Mouse (Mus musculus) ovary, postnatal 36 days (tissue): ENCODE data around the gene Stard3nl.
A peak's percentile ranks its signal among the peaks of the same experiment; 100 is the strongest.
"Not testable (repeated sequence)": the region's sequence is repeated elsewhere in the genome, so short reads cannot be mapped to it uniquely, and the experiment has no call there.

ENCODE experiments used
- DNase-seq: peaks from one replicate; pipeline ENCODE4 v3.0.0; 2022; ENCODE audit warnings: low spot score, mixed read lengths

Stard3nl gene

DNA sequence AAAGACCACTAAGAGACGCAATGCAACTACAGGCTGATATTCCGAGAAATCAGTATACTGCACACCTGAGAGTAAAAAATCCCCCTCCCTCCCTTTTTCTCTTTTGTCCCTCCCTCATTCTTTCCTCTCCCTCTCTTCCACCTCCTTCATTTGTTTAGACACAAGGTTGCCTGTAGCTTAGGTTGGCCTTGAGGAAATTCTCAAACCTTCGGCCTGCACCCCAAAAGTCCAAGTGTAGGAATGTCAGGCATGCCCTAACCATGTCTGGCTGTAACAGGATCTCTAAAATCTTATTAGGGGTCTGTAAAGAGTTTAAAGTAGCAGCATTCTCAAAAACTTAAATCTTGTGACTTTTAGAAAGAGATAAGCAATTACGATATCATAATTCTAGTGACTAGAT lies 10.4 kb downstream of the Stard3nl start:
- DNase-seq = no peak

DNA sequence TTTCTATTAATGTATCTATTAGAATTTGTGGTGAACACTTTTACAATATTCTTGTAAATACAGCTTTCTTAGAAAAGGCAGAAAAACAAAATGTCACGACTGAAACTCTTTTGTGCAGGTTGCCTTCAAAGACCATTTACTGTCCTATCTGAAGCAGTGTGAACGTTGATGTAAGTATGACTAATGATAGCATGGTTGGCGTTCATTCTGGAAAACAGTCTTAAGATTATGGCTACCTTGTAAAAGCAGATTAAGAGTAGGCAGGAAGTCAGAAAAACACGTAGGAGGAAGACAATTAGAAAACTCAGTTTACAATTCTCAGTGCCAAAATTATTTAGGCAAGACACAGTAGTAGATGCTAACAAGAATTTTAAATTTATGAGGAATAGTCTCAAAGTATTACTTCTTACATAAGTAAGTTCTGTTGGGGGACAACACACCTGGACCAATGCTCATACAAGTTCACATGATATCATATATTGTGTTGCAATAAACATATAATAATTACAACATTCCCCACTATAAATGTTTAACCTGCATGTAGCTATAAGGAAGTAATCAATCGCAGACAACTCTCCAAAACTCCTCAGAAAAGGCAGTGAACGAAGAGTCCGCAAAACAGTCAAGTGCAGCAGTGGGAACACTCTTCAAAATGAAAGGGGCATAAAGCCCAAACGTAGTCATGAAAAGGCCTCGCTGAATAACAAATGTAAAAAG lies 14.3 kb downstream of the Stard3nl start:
- no peak for DNase-seq

DNA sequence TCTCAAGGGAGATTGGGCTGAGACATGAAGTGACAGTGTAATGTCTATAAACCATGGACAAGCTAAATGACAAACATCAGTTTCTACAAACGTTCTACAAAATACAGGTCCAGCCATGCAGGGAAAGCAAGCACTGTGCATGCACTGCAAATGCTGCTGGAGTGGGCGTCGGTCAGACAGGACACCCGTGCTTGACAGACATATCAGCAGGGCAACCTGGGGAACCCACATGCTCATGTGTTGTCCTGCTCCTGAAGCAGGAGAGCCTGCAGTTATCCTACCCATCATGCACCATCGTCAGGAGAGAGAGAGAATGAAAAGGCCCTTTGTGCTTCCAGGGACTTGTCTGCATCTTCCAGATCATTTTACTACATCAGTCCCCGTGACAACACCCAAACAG lies 16.3 kb downstream of the Stard3nl start:
- no peak for DNase-seq

DNA sequence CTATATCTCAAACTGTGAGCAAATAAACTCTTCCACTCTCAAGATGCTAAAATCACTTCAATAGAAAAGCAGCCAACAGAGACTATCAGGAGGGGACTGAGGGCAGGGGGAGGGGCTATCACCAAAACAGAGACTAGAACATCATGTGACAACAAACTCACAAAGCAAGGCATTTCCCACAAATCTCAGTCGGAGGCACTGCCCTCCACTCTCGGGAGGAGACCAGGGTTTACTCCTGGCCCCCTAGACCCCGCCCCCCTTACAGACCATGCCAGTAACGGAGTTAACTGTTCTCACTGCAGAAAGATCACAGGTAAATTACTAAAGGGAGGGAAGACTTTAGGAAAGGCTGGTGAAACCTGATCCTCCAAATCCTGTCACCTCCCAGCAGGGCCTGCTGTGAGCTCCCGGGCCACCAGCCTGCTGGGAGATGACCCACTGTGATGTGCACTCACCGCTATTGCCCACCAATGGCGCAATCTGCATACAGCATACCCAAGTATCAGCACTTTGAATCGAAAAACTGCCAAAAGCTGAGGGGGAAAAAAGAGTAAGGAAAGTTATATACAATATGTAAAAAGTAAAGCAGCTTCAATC lies 23.4 kb downstream of the Stard3nl start:
- DNase-seq = no peak

DNA sequence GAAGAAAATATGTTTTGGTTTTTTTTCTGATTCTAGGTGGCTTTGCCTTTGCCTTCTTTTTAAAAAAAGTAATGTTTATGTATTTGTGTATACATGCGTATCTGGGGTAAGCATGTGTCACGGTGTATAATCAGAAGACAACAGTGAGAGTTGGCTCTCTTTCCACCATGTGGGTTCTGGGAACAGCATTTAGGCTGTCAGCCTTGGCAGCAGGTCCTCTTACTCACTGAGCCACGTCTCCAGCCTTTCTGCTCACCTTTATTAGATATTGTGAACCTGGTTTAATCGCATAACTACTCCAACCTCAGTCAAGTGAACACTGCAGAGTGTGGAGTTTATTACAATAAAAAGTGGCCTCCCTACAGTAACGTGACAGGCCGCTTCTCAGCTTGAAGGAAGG lies 26.8 kb downstream of the Stard3nl start:
- no peak for DNase-seq

DNA sequence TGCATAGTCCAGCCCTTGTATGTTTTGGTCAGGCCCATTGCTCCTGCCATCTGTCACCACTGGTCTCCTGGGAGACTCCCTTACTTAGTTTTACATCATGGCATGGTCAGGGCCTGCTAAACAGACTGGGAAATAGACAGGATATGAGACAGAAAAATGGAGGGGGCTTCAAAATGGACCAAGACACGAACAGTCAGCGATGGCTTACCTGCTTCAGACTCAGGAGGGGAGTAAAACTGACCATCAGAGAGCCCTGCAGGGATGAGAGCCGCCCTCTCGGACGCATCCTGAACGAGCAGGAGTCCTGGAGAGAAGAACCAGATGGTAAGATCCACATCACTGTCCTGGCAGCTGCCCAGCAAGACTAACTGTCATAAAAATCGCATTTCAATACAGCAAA lies 28.1 kb downstream of the Stard3nl start:
- DNase-seq = no peak

DNA sequence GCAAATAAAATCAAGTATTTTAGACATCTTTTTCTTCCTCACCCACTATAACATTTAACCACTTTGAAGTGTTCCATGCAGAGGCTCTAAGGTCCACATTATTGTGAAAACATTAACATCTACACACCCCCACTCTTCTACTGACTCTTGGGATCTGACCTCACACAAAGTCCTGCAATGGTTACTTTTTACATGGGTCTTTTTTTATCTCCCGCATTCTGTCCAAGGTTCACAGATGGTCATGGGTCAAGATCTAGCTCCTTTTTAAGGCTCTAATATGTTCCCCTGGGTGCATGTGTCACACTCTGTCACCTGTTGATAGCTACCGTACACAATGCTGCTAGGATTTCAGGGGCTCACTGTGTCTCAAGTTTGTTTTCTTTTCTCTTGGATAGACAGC lies 28.7 kb downstream of the Stard3nl start:
- DNase-seq = no peak

DNA sequence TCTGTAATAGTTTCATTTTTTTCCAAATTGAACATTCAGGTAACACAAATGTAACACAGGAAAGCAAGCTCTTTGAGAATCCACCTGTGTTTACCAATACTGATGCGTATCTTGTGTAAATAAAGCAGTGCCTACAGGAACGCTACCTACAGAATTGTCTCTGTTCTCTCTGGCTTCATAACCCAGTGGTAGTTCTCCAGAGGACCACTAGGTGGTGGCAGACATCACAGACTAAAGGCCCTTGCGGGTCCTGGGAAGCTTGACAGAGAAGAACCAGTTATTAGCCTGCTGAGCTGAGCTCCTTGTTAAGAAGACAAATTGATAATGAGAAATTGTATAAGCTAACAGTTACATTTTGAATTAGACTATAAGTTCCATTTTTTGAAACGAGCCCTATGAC lies 30.0 kb downstream of the Stard3nl start:
- DNase-seq = peak; percentile 23

DNA sequence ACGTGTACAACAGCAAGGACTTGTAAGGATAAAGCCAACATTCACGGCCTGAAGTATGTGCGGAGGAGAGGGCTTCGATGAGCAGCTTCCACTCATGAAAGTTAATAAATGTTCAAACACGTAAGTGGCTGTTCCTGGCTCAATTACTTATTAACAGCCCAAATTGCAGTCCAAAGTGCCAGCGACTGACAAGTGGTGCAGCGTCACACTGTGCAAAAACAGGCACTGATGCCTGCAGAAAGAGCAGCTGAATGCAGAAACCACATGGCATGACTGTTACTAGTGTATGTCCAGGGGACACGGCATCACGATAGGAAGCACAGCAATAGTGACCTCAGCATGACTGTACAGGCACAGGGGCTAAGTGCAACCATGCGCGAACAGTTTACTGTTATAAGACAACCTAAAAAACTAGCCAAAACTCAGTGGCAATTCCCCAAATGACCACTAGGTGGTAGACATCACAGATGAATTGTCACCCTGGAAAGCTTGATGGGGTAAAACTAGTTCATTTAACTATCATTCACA lies 31.3 kb downstream of the Stard3nl start:
- no peak for DNase-seq

DNA sequence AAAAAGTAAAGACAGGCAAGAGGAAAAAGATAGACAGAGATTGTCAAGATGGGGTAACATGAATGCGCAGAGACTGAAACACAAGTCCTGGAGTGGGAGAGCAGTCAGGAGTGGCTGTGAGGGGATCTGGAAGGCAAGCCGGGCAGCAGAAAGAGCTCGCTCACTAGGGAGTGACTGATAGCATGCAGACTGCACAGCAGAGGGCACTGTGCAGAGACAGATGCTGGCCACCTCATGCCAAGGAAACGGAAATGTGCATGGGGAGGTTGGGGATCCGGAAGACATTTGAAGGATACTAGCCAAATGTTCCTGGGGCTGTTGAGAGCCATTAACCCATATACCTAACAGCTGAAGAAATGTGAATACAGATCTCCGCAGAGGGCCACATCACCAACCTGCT lies 33.2 kb downstream of the Stard3nl start:
- DNase-seq = no peak

DNA sequence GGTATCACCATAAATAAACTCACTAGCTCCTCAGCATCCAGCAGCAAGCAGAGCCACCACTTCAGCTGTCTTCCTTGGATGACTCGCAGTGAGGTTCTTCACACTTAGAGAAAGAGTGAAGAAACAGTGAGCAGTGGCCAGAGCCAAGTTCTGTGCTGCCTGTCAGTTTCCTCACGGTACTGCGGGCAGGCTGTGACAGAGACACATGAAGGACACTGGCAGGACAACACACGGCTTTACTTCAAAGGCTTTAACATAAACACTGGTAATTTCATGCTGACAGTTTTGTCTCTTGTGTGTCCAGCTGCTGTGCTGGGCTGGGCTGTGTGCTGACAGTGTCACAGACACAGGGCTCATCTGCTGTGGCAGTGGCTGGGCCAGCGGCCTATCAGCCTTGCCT lies 37.6 kb downstream of the Stard3nl start:
- DNase-seq = no peak

DNA sequence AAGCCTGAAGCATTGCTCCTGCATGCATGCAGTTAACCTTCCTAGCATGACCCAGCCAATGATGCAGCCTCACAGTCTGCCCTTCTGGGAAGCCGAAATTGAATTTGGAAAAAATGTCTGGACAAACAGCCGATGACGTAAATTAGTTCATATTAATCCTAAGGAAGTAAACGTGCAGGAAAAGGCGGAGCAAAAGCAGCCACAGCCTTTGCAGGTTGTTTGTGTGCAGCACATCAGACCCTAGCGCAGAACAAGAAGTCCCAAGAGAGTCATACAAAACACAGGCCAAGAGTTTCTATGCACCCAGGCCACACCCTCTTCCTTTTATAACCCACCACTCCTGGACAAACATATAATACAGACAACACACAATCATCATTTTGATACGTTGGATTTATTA lies 38.3 kb downstream of the Stard3nl start:
- no peak for DNase-seq

DNA sequence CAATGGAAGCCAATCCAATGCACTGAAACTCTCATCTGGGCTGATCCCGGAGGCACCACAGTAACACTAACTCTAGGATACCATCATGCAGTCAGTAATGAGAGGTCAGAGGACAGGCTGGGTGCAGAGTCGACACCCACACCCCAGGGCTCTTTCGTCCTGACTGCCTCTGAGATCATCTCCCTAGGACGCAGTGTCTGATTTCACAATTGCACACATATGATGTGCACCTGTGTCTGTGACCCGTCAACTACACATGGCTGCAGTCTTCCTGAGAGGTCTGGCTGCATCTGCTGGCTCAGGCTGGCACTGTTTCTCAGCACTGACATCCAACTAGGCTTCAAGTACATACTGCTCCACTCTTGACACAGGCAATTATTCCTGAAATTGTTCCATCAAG lies 38.9 kb downstream of the Stard3nl start:
- no peak for DNase-seq

DNA sequence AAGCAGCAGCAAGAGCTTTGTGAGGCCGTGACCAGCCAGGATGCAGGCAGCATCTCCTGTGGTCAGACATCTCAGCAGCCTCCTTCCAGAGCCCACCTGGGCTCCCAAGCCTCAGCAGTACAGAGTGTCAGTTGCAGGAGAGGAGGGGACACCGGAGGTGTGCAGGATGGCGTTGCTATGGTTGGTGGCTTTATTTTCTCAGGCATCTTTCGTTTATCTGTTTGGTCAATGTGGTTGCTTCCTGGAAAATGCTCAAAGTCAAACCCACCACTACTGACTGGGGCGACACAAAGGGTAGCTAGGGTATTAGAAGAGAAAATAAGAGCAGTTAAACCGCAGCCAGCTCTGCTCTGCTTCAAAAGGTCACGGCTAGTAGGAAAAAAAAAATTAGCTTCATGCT lies 39.5 kb downstream of the Stard3nl start:
- DNase-seq = no peak

DNA sequence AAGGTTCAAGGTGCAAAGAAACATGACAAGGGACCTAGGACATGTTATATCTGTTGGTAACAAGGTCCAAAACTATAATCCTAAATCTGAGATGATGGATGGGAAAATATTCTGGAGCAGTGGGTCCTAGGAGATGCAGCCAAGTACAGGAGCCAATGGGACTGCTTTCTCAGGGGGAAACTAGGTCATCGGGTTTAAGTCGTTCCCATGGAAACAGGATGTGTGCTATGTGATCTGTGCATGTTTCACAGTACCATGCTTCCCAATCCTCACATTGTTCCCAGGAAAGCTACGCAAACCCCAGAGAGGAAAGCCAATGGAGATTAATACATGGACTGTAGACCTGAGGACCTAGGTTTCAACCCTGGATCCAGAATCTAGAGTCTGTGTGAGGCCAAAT lies 42.8 kb downstream of the Stard3nl start:
- no peak for DNase-seq

DNA sequence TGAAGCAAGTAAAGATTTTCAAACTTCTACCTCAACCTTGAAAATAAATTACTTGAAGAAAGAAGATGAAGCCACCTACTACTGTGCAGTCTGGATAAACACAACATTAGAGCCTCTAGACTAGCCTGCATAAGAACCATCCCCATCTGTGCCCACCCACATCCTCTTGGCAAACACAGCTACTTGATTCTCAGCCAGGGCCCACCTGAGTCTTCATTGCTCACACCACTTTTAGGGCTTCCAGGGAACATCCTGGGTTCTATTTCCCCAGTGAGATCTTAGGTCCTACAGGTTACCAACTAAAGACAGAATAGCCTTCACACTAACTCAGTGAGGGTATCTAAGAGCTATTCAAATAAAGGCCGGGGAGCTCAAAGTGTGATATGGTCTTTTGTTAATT lies 55.2 kb downstream of the Stard3nl start:
- DNase-seq = not testable (repeated sequence)

DNA sequence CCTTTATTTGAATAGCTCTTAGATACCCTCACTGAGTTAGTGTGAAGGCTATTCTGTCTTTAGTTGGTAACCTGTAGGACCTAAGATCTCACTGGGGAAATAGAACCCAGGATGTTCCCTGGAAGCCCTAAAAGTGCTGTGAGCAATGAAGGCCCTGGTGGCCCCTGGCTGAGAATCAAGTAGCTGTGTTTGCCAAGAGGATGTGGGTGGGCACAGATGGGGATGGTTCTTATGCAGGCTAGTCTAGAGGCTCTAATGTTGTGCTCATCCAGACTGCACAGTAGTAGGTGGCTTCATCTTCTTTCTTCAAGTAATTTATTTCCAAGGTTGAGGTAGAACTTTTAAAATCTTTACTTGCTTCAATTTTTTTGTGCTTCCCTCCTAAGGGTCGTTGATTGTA lies 59.3 kb downstream of the Stard3nl start:
- DNase-seq = not testable (repeated sequence)
